Mouse (Mus musculus): ENCODE data around the gene Magt1. TPM values are rescaled to one million over a fixed set of nuclear protein-coding genes. Genes with fewer than 3 reads are reported as not detected.
A peak's percentile ranks its signal among the peaks of the same experiment; 100 is the strongest.

The Magt1 gene
- 47.1 and 55.7 TPM in 2 replicates for polyA plus RNA-seq (2014; fragmentation: Nextera tagmentation; extraction: Ambion mirVana)

DNA sequence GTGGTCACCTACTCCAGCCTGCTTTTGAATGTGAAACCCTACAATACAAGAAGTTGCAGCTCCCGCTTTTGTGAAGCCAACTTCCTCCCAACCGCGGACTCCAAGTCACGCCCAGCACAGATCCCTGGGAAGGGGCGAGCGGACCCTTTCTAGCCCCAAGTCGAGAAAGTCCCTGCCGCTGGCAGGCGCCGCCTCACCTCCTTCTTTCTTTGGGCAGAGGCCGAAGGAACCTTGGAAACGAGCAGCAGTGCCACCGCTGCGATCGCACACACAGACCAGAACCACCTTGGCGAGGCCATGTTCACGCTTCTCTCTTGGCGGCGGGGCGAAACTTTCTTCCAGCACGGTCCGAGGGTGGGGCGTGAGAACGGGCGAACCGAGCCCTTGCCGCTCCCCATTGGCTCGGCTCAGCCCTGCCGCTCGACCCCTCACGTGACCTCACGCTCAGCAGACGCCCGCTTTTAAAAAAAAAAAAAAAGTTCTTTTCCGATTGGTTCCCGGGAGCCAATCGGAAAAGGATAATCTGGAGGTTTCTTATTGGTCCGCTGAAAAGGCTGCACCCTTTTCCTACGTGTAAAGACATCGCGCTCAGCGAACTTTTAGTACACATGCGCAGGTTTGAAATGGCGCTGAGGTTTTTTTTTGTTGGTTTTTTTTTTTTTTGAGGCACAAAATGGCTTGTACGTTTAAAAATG lies at the start of gene Magt1:
TSS of gene Magt1 (minus strand) at position 442 of the 695 bp plus-strand sequence.
- no peaks in the 10 kb centered on the region for H3K36me3 ChIP-seq (ENCODE audit: control insufficient read depth, insufficient read depth, low read length)
- ATAC-seq (ENCODE audit: low FRiP score): peak; percentile 95

DNA sequence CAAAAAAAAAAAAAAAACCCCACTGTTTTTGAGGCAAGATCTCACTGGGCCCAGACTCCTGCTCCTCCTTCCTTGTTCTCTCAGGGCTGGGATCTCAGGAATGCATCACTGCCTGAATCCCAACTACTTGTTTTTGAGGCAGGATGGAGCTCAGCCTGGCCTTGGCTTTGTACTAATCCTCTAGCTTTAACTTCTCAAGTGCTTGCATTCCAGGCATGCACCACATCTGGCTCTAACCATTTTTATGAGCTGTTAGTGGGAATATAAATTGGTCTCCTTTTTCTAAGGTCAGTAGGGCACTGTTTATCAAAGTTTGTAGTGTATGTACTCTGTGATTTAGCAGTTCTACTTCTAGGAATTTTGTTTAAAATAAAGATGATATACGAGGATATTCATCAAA lies 36.5 kb upstream of the Magt1 start:
- no peaks in the 10 kb centered on the region for H3K4me1 ChIP-seq (replicated peaks; ENCODE audit: control insufficient read depth, insufficient read depth, low read length)
- ATAC-seq (ENCODE audit: low FRiP score) (no peak), DNase-seq (ENCODE audit: low spot score) (no peak)
- no peak overlapping the region for H3K27ac ChIP-seq (ENCODE audit: low read depth, low read length)
- no peaks in the 10 kb centered on the region for H3K27me3 ChIP-seq (ENCODE audit: control insufficient read depth, insufficient read depth, low read length)
- no peak overlapping the region for H3K4me2 ChIP-seq (replicated peaks; ENCODE audit: low read depth, low read length)
- 86% methylated on average over 1 of the region's 1 CpGs for WGBS
- no peak overlapping the region for H3K4me3 ChIP-seq (ENCODE audit: low read depth, low read length)
- H3K9ac ChIP-seq (ENCODE audit: low read depth, low read length): no peak overlapping the region
- H3K9me3 ChIP-seq (ENCODE audit: control insufficient read depth, low read length): no peaks in the 10 kb centered on the region
- H3K36me3 ChIP-seq (ENCODE audit: control insufficient read depth, insufficient read depth, low read length): no peaks in the 10 kb centered on the region

More for the DNA sequence above, at the start of gene Magt1:
- Histone ChIP-seq H3K9me3 (ENCODE audit: control insufficient read depth, low read length) (no peaks in the 10 kb centered on the region), H3K27me3 (ENCODE audit: control insufficient read depth, insufficient read depth, low read length) (no peaks in the 10 kb centered on the region), H3K4me1 (replicated peaks; ENCODE audit: control insufficient read depth, insufficient read depth, low read length) (no peaks in the 10 kb centered on the region), H3K4me3 (ENCODE audit: low read depth, low read length) (peak within 1 kb of the TSS; percentile 53), H3K9ac (ENCODE audit: low read depth, low read length) (peak within 1 kb of the TSS; percentile 42; the same call in 1 of the 2 replicates), H3K4me2 (replicated peaks; ENCODE audit: low read depth, low read length) (peak within 1 kb of the TSS; percentile 35), H3K27ac (ENCODE audit: low read depth, low read length) (peak within 1 kb of the TSS; percentile 60)
- peak; percentile 80 for DNase-seq (ENCODE audit: low spot score)
- 14% methylated on average over 43 of the region's 45 CpGs for WGBS

GRCm38 (mm10) chrX:106045928-106046327 lies 34.2 kb upstream of the Magt1 start:
- Histone ChIP-seq H3K4me1 (replicated peaks; ENCODE audit: control insufficient read depth, insufficient read depth, low read length) (no peaks in the 10 kb centered on the region), H3K27me3 (ENCODE audit: control insufficient read depth, insufficient read depth, low read length) (no peaks in the 10 kb centered on the region)

DNA sequence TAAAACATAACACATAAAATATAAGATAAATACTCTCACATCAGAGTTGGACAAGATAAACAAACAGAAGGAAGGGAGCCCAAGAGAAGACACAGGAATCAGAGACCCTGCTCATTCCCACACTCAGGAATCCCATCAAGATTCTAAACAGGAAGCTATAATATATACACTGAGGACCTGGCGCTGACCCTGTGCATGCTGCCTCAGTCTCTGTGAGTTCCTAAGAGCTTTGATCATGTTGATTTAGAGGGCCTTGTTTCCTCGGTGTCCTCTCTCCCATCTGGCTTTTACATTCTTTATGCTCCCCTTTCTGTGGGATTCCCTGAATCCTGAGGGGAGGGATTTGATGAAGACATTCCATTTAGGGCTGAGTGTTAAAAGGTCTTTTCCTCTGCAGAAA lies 33.7 kb upstream of the Magt1 start:
- H3K27ac ChIP-seq (ENCODE audit: low read depth, low read length): no peak overlapping the region
- no peak for DNase-seq (ENCODE audit: low spot score)
- whole genome bisulfite sequencing: 54% methylated on average over 2 of the region's 2 CpGs
- no peak for ATAC-seq (ENCODE audit: low FRiP score)
- H3K4me2 ChIP-seq (replicated peaks; ENCODE audit: low read depth, low read length): no peak overlapping the region
- no peaks in the 10 kb centered on the region for H3K4me1 ChIP-seq (replicated peaks; ENCODE audit: control insufficient read depth, insufficient read depth, low read length)
- H3K4me3 ChIP-seq (ENCODE audit: low read depth, low read length): no peak overlapping the region
- no peak overlapping the region for H3K9ac ChIP-seq (ENCODE audit: low read depth, low read length)
- no peaks in the 10 kb centered on the region for H3K36me3 ChIP-seq (ENCODE audit: control insufficient read depth, insufficient read depth, low read length)
- no peaks in the 10 kb centered on the region for H3K27me3 ChIP-seq (ENCODE audit: control insufficient read depth, insufficient read depth, low read length)
- H3K9me3 ChIP-seq (ENCODE audit: control insufficient read depth, low read length): no peaks in the 10 kb centered on the region

More at GRCm38 (mm10) chrX:106045928-106046327, 34.2 kb upstream of the Magt1 start:
- no peak for ATAC-seq (ENCODE audit: low FRiP score)
- WGBS: 71% methylated on average over 9 of the region's 9 CpGs
- no peaks in the 10 kb centered on the region for H3K9me3 ChIP-seq (ENCODE audit: control insufficient read depth, low read length)
- no peaks in the 10 kb centered on the region for H3K36me3 ChIP-seq (ENCODE audit: control insufficient read depth, insufficient read depth, low read length)
- no peak overlapping the region for H3K4me2 ChIP-seq (replicated peaks; ENCODE audit: low read depth, low read length)
- no peak for DNase-seq (ENCODE audit: low spot score)
- H3K4me3 ChIP-seq (ENCODE audit: low read depth, low read length): no peak overlapping the region
- no peak overlapping the region for H3K27ac ChIP-seq (ENCODE audit: low read depth, low read length)
- H3K9ac ChIP-seq (ENCODE audit: low read depth, low read length): no peak overlapping the region

GRCm38 (mm10) chrX:106043863-106044617 lies 32.3 kb upstream of the Magt1 start:
- Histone ChIP-seq H3K4me2 (replicated peaks; ENCODE audit: low read depth, low read length) (no peak overlapping the region), H3K36me3 (ENCODE audit: control insufficient read depth, insufficient read depth, low read length) (no peaks in the 10 kb centered on the region), H3K9me3 (ENCODE audit: control insufficient read depth, low read length) (no peaks in the 10 kb centered on the region), H3K27ac (ENCODE audit: low read depth, low read length) (no peak overlapping the region), H3K9ac (ENCODE audit: low read depth, low read length) (no peak overlapping the region), H3K4me3 (ENCODE audit: low read depth, low read length) (no peak overlapping the region), H3K27me3 (ENCODE audit: control insufficient read depth, insufficient read depth, low read length) (no peaks in the 10 kb centered on the region), H3K4me1 (replicated peaks; ENCODE audit: control insufficient read depth, insufficient read depth, low read length) (no peaks in the 10 kb centered on the region)
- no peak for ATAC-seq (ENCODE audit: low FRiP score)
- WGBS: 69% methylated on average over 8 of the region's 8 CpGs
- no peak for DNase-seq (ENCODE audit: low spot score)

DNA sequence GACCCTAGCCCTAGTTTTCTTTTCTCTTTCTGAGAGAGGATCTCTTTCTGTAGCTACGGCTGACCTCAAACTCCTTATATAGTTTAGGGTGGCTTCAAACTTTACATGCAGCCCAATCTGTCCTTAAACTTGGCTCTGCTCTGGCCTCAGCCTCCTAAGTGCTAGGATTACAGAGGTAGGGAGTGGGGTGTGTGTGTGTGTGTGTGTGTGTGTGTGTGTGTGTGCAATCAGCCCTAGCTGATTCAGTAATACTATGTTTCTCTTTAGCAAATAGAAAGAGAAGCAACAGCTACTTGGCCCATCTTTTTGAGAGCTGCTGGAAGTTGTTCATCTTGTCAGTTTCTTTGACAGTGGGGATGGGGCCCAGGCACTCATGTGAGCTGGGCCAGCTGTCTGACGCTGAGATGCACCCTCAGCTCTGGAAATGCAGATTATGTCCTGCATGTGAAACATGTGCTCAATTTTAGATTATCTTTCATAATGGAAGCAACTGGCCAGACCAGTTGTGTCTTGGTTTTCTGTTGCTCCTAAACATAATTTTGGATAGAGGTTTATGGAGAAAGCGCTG lies 25.6 kb upstream of the Magt1 start:
- WGBS: 86% methylated on average over 3 of the region's 3 CpGs
- no peak overlapping the region for H3K9ac ChIP-seq (ENCODE audit: low read depth, low read length)
- no peaks in the 10 kb centered on the region for H3K4me1 ChIP-seq (replicated peaks; ENCODE audit: control insufficient read depth, insufficient read depth, low read length)
- no peak overlapping the region for H3K27ac ChIP-seq (ENCODE audit: low read depth, low read length)
- no peak overlapping the region for H3K4me3 ChIP-seq (ENCODE audit: low read depth, low read length)
- ATAC-seq (ENCODE audit: low FRiP score) (no peak), DNase-seq (ENCODE audit: low spot score) (no peak)
- H3K4me2 ChIP-seq (replicated peaks; ENCODE audit: low read depth, low read length): no peak overlapping the region
- no peaks in the 10 kb centered on the region for H3K9me3 ChIP-seq (ENCODE audit: control insufficient read depth, low read length)
- no peaks in the 10 kb centered on the region for H3K36me3 ChIP-seq (ENCODE audit: control insufficient read depth, insufficient read depth, low read length)
- no peaks in the 10 kb centered on the region for H3K27me3 ChIP-seq (ENCODE audit: control insufficient read depth, insufficient read depth, low read length)

- H3K27ac ChIP-seq (ENCODE audit: low read depth, low read length): no peak overlapping the region
- no peak overlapping the region for H3K9ac ChIP-seq (ENCODE audit: low read depth, low read length)
- H3K27me3 ChIP-seq (ENCODE audit: control insufficient read depth, insufficient read depth, low read length): no peaks in the 10 kb centered on the region
- no peaks in the 10 kb centered on the region for H3K9me3 ChIP-seq (ENCODE audit: control insufficient read depth, low read length)
- H3K4me1 ChIP-seq (replicated peaks; ENCODE audit: control insufficient read depth, insufficient read depth, low read length): no peaks in the 10 kb centered on the region
- no peaks in the 10 kb centered on the region for H3K36me3 ChIP-seq (ENCODE audit: control insufficient read depth, insufficient read depth, low read length)
- WGBS: 78% methylated on average over 2 of the region's 2 CpGs
- no peak for ATAC-seq (ENCODE audit: low FRiP score)
- no peak overlapping the region for H3K4me3 ChIP-seq (ENCODE audit: low read depth, low read length)
- no peak overlapping the region for H3K4me2 ChIP-seq (replicated peaks; ENCODE audit: low read depth, low read length)
- no peak for DNase-seq (ENCODE audit: low spot score)
These were observed 24.0 kb upstream of the Magt1 start for GRCm38 (mm10) chrX:106035727-106036126.

GRCm38 (mm10) chrX:106031124-106031523 lies 19.4 kb upstream of the Magt1 start:
- DNase-seq (ENCODE audit: low spot score) (no peak), ATAC-seq (ENCODE audit: low FRiP score) (no peak)
- Histone ChIP-seq H3K27ac (ENCODE audit: low read depth, low read length) (no peak overlapping the region), H3K36me3 (ENCODE audit: control insufficient read depth, insufficient read depth, low read length) (no peaks in the 10 kb centered on the region), H3K9ac (ENCODE audit: low read depth, low read length) (no peak overlapping the region), H3K4me1 (replicated peaks; ENCODE audit: control insufficient read depth, insufficient read depth, low read length) (no peaks in the 10 kb centered on the region), H3K9me3 (ENCODE audit: control insufficient read depth, low read length) (no peaks in the 10 kb centered on the region), H3K4me2 (replicated peaks; ENCODE audit: low read depth, low read length) (no peak overlapping the region), H3K4me3 (ENCODE audit: low read depth, low read length) (no peak overlapping the region), H3K27me3 (ENCODE audit: control insufficient read depth, insufficient read depth, low read length) (no peaks in the 10 kb centered on the region)
